Mouse (Mus musculus) lung, embryonic 15.5 days (tissue): ENCODE measurements at regions not wholly inside any gene's neighbourhood (a gene's known extent, or its start where the extent isn't known, plus 50 kb on each side); places are given as distances from the start of the nearest gene placed in this dataset.

Experiments used
- ATAC-seq: fragments of 200-750 bp; cut with Nextera tagmentation; 2 replicates; pipeline ENCODE4 v1.8.0; 2017; ENCODE audit warnings: moderate number of reproducible peaks, borderline replicate concordance; ENCODE audit not compliant: low FRiP score, low TSS enrichment; ENCODE audit errors: extremely low read depth
- H3K27ac ChIP-seq: fragments of 300-500 bp; sonication (generic); 2 replicates; pipeline ENCODE4 v1.5.1; 2015; ENCODE audit warnings: moderate library complexity, mild to moderate bottlenecking, inconsistent platforms
- H3K27me3 ChIP-seq: fragments of 300-500 bp; sonication (generic); 2 replicates; pipeline ENCODE4 v1.6.1; 2015; ENCODE audit warnings: inconsistent platforms
- H3K36me3 ChIP-seq: fragments of 300-500 bp; sonication (generic); 2 replicates; pipeline ENCODE4 v1.6.1; 2015; ENCODE audit warnings: inconsistent platforms
- H3K4me1 ChIP-seq: fragments of 300-500 bp; sonication (generic); 2 replicates; pipeline ENCODE4 v1.6.1; 2015; ENCODE audit warnings: inconsistent platforms
- H3K4me2 ChIP-seq: fragments of 300-500 bp; sonication (generic); 2 replicates; pipeline ENCODE4 v1.6.1; 2015; ENCODE audit warnings: inconsistent platforms, mild to moderate bottlenecking, moderate library complexity
- H3K4me3 ChIP-seq: fragments of 300-500 bp; sonication (generic); 2 replicates; pipeline ENCODE4 v1.5.1; 2015; ENCODE audit warnings: mild to moderate bottlenecking, inconsistent platforms
- H3K9ac ChIP-seq: fragments of 300-500 bp; sonication (generic); 2 replicates; pipeline ENCODE4 v1.6.1; 2015; ENCODE audit warnings: inconsistent platforms
- H3K9me3 ChIP-seq: fragments of 300-500 bp; sonication (generic); 2 replicates; pipeline ENCODE4 v1.6.1; 2016; ENCODE audit warnings: inconsistent platforms
- WGBS: fragments of 180-500 bp; shearing (Covaris S2); methylation state at CpG from one replicate; pipeline ENCODE4 v1.1.7; 2015; 5-methylcytosine and 5-hydroxymethylcytosine counted together

DNA sequence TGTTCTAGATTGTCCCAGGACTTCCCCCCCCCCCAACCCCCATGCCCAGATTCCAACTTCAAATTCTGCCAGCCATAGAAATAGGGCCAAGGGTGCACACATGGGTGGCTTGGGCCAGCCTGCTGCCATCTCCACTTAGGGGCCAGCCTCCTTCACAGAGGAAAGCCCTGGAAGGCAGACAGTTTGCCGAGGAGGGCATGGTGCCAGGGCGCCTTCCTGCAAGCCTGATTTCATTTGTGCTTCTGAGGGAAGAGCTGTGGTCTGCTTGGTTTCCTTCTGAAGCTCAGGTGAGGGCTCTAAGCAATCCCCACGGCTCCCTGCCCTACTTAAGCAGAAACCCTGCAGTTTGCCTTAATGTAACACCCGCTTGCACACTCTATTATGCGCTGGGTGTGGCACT, 52.3 kb upstream of the Tcl1 start:
- ATAC-seq, result no peak
- no peaks in the 10 kb centered on the region for H3K36me3 ChIP-seq
- H3K4me2 ChIP-seq, result no peak overlapping the region
- H3K27ac ChIP-seq, result no peak overlapping the region
- no peaks in the 10 kb centered on the region for H3K27me3 ChIP-seq
- no peak overlapping the region for H3K4me3 ChIP-seq
- WGBS, result 76% methylated on average over 5 of the region's 5 CpGs
- H3K9ac ChIP-seq, result no peak overlapping the region
- H3K4me1 ChIP-seq, result no peaks in the 10 kb centered on the region
- H3K9me3 ChIP-seq, result no peaks in the 10 kb centered on the region

DNA sequence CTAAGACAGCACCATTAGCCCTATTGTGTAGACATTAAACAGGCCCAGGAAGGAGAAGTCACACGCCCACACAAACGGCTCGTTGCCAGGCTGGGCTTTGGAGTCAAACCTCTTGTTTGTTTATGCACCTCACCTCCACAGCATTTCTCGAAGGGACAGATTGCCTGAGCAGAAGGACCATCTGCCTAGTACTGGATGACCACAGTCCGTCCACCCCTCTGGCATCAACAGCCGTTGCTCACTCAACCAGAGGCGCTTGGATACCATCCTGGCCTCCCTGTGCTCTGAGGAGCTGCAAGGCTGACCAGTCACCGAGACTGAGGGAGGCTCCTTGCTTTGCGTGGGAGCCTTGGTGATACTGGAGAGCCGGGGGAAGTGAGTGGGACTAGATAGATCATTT, 53.6 kb upstream of the Tunar start:
- Histone ChIP-seq H3K27me3 (no peaks in the 10 kb centered on the region), H3K9ac (no peak overlapping the region), H3K9me3 (no peaks in the 10 kb centered on the region), H3K4me3 (no peak overlapping the region), H3K27ac (no peak overlapping the region), H3K4me2 (no peak overlapping the region), H3K36me3 (no peaks in the 10 kb centered on the region), H3K4me1 (no peaks in the 10 kb centered on the region)
- no peak for ATAC-seq
- WGBS, result 42% methylated on average over 10 of the region's 10 CpGs

DNA sequence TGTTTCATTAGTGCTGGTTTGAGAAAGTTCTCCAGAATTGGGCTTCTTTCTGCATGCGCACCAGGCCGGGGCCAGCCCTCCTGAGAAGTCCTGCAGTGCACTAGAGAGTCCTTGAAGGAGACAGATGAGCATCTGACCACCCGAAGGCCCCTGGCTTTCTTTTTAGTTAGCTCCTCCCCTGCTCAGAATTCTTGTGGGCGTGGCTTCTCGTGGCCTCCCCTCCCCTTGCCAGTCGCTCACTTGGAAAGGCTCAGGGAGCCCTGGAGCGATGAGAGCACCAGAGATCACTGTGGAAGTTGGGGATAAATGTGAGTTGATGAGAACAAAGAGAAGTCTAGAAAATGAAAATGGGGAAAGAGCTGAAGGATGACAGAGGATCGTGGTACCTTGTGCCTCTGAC, 52.6 kb upstream of the Tunar start:
- H3K4me2 ChIP-seq, result no peak overlapping the region
- no peaks in the 10 kb centered on the region for H3K9me3 ChIP-seq
- H3K4me3 ChIP-seq, result no peak overlapping the region
- H3K9ac ChIP-seq, result no peak overlapping the region
- 20% methylated on average over 8 of the region's 8 CpGs for whole genome bisulfite sequencing
- ATAC-seq, result 0 out of 2 replicates have a peak, but pooled peaks have one; percentile 20
- no peaks in the 10 kb centered on the region for H3K4me1 ChIP-seq
- no peak overlapping the region for H3K27ac ChIP-seq
- H3K27me3 ChIP-seq, result no peaks in the 10 kb centered on the region
- H3K36me3 ChIP-seq, result no peaks in the 10 kb centered on the region

DNA sequence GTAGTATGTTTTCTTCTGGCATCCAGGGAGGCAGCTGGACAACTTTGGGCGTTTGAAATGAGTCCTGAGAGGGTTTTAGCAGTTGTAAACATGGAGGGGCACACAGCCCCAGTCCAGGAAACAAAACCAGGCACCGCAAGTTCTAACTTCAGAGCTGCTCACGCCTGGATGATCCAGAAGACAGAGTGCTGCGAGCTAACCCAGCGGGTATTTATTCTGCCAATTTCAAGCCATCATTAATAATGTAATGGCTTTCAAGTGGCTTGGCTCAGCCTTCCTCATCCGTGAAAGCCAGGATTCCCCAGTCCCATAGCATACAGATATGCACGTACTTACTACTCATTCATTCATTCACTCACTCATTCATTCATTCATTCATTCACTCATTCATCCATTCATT, 51.6 kb upstream of the Tunar start:
- Histone ChIP-seq H3K27ac (no peak overlapping the region), H3K4me3 (no peak overlapping the region), H3K9ac (no peak overlapping the region), H3K36me3 (no peaks in the 10 kb centered on the region), H3K27me3 (no peaks in the 10 kb centered on the region), H3K4me1 (no peaks in the 10 kb centered on the region), H3K4me2 (no peak overlapping the region), H3K9me3 (no peaks in the 10 kb centered on the region)
- 49% methylated on average over 7 of the region's 7 CpGs for WGBS
- no peak for ATAC-seq
